Mouse (Mus musculus): ENCODE results near the gene Tmem171.

The Tmem171 gene

GRCm38 (mm10) chr13:98691956-98692515 lies 2.6 kb downstream of the Tmem171 start:
- DNase-seq: no peak

DNA sequence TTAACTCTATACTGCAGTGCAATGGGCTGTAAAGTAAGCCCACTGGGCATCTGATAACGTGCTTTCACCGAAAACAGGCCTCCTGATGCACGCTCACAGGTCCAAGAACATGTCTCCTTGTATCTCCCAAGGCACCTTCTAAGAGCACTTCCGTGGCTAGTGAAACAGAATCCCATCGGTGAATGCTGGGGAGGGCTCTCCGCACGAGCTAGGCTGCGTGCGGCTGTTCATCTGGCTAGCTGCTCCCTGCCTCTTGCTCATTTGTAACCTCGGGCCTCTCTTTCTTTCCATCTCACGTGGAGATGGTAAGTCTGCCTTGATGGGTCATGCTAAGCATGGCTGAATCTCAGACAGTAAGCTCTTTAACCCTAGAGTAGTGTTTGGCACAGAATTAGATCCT lies 3.7 kb downstream of the Tmem171 start:
- DNase-seq: no peak

DNA sequence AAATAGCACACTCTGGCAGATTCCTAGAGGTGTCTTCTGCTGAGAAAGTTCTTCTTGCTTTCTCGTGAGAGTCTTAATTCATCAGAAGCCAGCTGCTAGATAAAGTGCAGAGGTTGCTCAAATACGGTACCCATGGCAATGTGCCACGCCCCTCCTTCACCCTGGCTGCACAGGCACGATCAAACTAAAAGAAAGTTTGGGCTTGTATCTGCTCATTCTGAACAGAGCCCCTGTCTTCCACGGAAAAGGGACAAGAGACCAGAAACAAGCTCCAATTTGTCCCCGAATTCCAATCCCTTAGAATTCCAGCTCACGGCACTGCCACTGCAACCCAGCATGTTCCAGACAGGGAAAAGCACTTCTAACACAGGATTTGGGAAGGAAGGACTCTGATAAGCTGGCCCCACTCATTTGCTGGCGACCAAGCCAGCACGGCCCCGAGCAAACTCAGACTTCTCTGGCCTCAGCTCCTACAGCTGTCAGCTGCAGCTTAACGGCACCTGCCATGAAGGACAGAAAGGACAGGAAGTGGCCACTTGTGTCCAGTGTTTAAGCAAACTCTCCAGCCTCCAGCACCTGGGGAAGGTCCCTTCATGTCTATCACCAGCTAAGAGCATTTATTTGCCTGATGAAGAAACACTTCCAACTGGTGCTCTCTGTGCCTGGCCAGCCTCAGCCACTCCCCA lies 4.9 kb downstream of the Tmem171 start:
- no peak for DNase-seq

DNA sequence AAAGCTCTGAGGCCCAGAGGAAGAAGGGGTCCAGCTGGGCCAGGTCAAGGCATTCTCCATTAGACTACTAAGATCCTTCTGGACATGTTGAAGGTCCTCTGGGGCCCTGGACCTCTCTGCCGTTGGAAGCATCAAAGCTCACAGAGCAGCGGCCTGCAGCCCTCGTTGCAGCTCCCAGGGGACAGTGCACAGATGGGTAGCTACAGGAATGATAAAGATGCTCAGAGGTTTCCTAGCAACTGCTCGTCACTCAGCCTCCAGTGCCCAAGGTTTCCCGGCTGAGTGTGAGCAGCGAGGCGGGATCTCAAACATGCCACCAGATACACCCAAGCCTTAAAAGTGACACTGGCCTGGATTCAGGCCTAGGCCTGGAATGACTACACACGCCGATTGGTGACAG lies 6.7 kb downstream of the Tmem171 start:
- peak; percentile 32 for DNase-seq

DNA sequence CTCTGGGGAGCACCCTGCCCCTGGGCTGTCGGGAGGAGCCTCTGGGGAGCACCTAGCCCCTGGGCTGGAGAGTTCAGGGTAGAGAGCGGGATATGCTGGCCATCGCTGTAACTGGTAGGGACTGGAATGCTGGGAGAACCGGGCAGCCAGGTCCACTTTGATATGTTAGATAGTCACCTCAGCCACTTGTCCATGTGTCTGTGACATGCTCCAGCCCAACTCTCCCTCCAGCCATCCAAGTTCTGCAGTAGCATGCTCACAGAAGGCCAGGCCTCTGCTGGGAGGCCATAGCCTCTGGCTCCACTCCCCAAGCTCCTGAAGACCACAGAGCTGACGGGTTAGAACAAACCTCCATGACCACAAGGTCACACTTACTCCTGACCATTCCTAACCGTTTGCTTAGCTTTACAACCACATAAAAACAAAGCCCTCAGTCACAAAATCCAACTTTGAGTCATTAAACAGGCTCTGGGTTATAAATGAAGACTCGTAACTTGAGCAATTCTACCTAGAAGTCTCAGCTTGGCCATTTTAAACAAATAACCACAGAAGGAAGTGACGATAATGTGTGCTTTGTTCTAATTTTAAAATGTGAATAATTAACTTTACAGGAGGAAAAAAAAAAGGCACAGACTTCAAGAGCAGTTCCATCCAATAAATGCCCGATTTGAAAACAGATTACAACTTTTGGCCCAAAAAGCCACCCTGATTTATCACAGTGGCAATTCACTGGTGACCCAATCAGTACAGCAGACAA lies 10.3 kb downstream of the Tmem171 start:
- no peak for DNase-seq

DNA sequence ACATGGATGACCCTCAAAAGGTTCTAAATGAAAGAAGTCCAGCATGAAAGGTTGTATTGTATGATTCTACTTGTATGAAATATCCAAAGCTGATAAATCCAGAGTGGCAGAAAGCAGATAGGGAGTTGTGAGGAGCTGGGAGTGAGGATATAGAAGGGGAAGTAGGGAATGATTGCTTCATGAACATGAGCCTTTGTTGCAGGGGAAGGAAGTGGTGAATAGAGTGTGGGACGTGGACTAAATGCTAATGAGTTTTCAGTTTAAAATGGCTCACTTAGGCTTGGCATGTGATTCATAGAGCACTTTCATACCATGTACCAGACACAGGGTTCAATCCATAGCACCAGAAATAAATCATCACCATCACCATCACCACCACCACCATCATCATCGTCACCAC lies 11.2 kb downstream of the Tmem171 start:
- no peak for DNase-seq

GRCm38 (mm10) chr13:98680470-98681060 lies 14.1 kb downstream of the Tmem171 start:
- DNase-seq: no peak

DNA sequence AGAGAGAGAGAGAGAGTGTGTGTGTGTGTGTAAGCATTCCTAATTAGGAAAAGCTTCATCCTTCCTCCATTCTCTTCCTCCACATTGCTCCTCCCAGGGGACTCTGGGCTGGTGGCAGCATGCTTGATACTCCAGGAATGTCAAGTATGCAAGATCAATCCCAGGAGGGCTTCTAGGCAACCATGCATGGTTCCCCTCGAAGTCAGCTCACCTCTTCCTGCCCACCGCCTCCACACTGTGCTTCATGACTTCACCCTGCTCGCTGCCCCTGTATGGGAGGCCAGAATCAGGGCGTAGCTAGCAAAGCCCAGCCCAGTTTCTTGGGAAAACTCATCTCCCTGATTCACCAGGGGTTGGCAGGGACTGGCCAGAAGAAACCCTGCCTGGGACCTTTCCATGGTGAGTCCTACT lies 15.0 kb downstream of the Tmem171 start:
- no peak for DNase-seq

DNA sequence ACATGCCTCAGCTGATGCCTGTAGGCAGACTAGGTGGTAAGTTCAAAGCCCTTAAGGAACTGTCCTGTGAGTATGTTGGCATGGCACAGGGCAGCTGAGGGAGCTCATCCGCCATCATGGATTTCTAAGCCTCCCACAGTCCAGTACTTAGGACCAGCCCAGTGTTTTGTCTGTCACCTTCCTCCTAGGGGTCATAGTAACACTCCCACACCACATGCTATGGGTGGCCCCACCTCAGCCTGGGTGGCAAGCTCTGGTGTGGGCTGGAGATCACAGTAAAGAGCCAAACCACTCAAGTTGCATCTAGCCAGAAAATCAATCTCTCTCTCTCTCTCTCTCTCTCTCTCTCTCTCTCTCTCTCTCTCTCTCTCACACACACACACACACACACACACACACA lies 15.4 kb downstream of the Tmem171 start:
- DNase-seq: no peak

DNA sequence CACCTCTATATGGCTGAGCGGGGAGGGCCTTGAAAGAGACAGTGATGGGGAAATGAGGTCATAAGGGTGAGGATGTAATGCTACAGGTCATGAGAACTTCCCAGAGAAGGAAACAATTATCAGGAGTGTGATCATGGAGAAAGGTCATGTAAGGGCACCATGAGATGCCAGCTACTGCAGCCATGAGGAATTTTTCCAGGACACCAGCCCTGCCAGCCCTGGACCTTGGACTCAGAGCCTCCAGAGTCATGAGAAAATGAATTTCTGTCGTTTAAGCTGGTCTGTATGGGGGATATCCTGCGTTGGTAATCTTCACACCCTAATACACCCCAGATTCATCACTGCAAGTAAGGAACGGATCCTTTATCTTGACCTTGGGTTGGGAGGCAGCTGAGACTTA lies 20.7 kb downstream of the Tmem171 start:
- DNase-seq: no peak

- no peak for DNase-seq
Observed at GRCm38 (mm10) chr13:98669296-98669695, 25.3 kb downstream of the Tmem171 start.

- DNase-seq: no peak
Observed at GRCm38 (mm10) chr13:98667316-98667715, 27.3 kb downstream of the Tmem171 start.

GRCm38 (mm10) chr13:98665240-98665639 lies 29.4 kb downstream of the Tmem171 start:
- DNase-seq: no peak

- DNase-seq: no peak
Observed at GRCm38 (mm10) chr13:98662173-98662675, 32.4 kb downstream of the Tmem171 start.

DNA sequence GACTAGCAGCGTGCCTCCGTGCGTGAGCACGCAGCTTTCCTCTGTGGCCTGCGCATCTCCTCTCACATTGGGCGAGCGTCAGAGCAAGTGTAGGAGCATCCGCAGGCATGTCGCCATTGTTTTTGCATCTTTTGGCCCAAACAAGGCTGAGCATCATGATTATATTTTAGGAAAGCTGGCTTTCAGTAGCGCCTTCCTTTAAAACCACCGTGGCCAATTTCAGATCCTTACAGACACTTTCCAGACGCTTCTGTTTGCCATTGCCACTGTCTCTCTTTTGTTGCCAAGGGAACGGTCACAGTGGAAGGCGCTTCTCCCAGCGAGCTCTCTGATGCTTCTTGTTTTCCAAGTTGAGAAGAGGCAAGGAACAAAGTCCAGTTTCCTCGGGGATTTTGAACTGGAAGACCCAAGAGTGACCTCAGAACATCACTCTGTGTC lies 38.6 kb downstream of the Tmem171 start:
- no peak for DNase-seq

DNA sequence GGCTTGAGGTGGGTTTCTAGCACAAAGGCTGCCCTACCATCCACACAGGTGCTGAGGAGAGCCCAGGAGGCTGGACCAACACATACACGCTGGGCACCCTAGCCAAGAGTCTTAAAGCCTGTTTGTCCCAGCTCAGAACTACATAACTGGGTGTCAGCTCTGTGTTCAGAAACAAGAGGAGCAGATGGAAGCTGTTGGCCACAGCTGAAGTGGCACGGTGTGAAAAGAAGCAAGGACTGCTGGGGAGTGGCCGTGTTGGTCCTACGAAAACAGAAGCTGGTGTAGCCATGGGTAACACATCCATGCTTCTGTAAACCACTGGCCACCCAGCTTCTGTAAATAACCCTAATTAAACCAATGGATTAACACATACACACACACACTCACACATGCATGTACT lies 39.3 kb downstream of the Tmem171 start:
- DNase-seq: no peak

- DNase-seq: no peak
Observed at GRCm38 (mm10) chr13:98654129-98654939, 40.3 kb downstream of the Tmem171 start.

- no peak for DNase-seq
Observed at GRCm38 (mm10) chr13:98652194-98652593, 42.4 kb downstream of the Tmem171 start.

DNA sequence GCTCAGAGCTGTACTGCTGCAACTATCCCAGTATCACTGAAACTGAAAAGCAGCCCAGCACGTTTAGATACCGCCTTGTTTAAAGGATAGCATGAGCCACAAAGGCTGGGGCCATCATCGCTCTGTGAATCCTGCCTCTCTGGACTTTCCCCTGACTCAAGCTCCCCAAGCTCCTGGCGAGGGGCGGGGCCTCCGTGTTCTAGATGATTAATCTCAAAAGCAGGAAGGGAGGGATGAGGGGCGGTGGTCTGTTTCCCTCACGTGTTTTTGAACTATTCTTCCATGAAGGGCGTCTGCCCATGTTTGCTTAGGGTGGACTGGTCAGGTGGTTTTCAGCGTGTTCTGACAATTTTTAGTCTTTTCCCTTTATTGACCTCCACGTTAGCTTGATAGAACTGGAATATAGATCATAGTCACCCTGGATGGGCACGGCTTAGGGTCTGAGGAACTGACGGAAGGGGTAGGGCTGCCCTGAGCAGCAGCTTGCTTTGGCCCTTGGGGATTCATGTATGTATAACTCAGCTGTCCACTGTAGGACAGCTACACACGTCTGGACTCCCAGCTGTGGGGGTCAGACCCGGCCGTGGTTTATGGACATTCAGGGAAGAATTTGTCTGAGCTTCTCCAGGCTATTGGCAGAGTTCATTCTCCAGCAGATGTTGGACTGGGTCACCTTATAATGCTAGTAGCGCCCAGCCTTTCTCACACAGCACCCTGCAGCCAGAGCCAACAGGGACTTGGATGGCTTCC lies 43.2 kb downstream of the Tmem171 start:
- DNase-seq: no peak

- peak; percentile 31 for DNase-seq
Observed at GRCm38 (mm10) chr13:98647775-98648568, 46.7 kb downstream of the Tmem171 start.

Data from retina, postnatal 1 day (tissue).